Mouse (Mus musculus) forebrain, embryonic 11.5 days (tissue): ENCODE measurements around the gene Meltf. TPM values are rescaled to one million over a fixed set of nuclear protein-coding genes. Genes with fewer than 3 reads are reported as not detected.

Experiments used
- ATAC-seq: fragments of 200-750 bp; cut with Nextera tagmentation; replicated peaks from 2 replicates; pipeline ENCODE4 v1.8.0; 2017; ENCODE audit warnings: moderate TSS enrichment; ENCODE audit not compliant: low FRiP score
- DNase-seq: peaks from one replicate; pipeline ENCODE4 v3.0.0-alpha.2; 2017; ENCODE audit warnings: low spot score
- H3K27ac ChIP-seq: fragments of 300-500 bp; sonication (generic); 2 replicates; pipeline ENCODE4 v1.5.1; 2014; ENCODE audit warnings: low read depth, low read length
- H3K27me3 ChIP-seq: fragments of 300-500 bp; sonication (generic); 2 replicates; pipeline ENCODE4 v1.6.1; 2014; ENCODE audit warnings: mild to moderate bottlenecking, low read length, mixed read lengths; ENCODE audit not compliant: control insufficient read depth, insufficient read depth
- H3K36me3 ChIP-seq: fragments of 300-500 bp; sonication (generic); 2 replicates; pipeline ENCODE4 v1.6.1; 2014; ENCODE audit warnings: mild to moderate bottlenecking, low read length, moderate library complexity, mixed read lengths; ENCODE audit not compliant: control insufficient read depth, insufficient read depth
- H3K4me1 ChIP-seq: fragments of 300-500 bp; sonication (generic); replicated peaks from 2 replicates; pipeline ENCODE4 v1.6.1; 2014; ENCODE audit warnings: low read length, mixed read lengths; ENCODE audit not compliant: control insufficient read depth, insufficient read depth
- H3K4me2 ChIP-seq: fragments of 300-500 bp; sonication (generic); 2 replicates; pipeline ENCODE4 v1.6.1; 2014; ENCODE audit warnings: low read depth, mild to moderate bottlenecking, low read length, moderate library complexity, mixed read lengths; ENCODE audit not compliant: severe bottlenecking
- H3K4me3 ChIP-seq: fragments of 300-500 bp; sonication (generic); 2 replicates; pipeline ENCODE4 v1.5.1; 2014; ENCODE audit warnings: low read depth, low read length
- H3K9ac ChIP-seq: fragments of 300-500 bp; sonication (generic); 2 replicates; pipeline ENCODE4 v1.6.1; 2014; ENCODE audit warnings: low read length
- H3K9me3 ChIP-seq: fragments of 300-500 bp; sonication (generic); 2 replicates; pipeline ENCODE4 v1.6.1; 2016; ENCODE audit warnings: low read length, mixed read lengths; ENCODE audit not compliant: control insufficient read depth
- WGBS: fragments of 180-500 bp; shearing (Covaris S2); extraction: QIAGEN DNeasy Blood & Tissue Kit; methylation state at CpG from one replicate; pipeline ENCODE4 v1.1.7; 2014; 5-methylcytosine and 5-hydroxymethylcytosine counted together
- polyA plus RNA-seq: library from polyadenylated mRNA; unstranded; fragments of >200 nt; fragmentation: Nextera tagmentation; extraction: Ambion mirVana; gene quantifications from 2 replicates; pipeline ENCODE4 v1.2.1, GENCODE M21; 2014

Meltf gene
- polyA plus RNA-seq, 1 experiment from 2014 or later: not detected

- Histone ChIP-seq H3K4me2 (no peak overlapping the region), H3K27ac (no peak overlapping the region), H3K36me3 (no peaks in the 10 kb centered on the region), H3K4me3 (no peak overlapping the region), H3K27me3 (no peaks in the 10 kb centered on the region), H3K4me1 (no peaks in the 10 kb centered on the region), H3K9me3 (no peaks in the 10 kb centered on the region), H3K9ac (no peak overlapping the region)
- ATAC-seq (no peak), DNase-seq (no peak)
- 90% methylated on average over 6 of the region's 6 CpGs for WGBS
Measured at GRCm38 (mm10) chr16:31924368-31924767, 45.8 kb downstream of the Meltf start.

GRCm38 (mm10) chr16:31926091-31926490 lies 47.5 kb downstream of the Meltf start:
- WGBS: 79% methylated on average over 6 of the region's 6 CpGs
- DNase-seq (no peak), ATAC-seq (no peak)
- H3K36me3 ChIP-seq: no peaks in the 10 kb centered on the region
- no peak overlapping the region for H3K27ac ChIP-seq
- H3K4me2 ChIP-seq: no peak overlapping the region
- H3K4me1 ChIP-seq: no peaks in the 10 kb centered on the region
- no peak overlapping the region for H3K4me3 ChIP-seq
- no peaks in the 10 kb centered on the region for H3K27me3 ChIP-seq
- no peak overlapping the region for H3K9ac ChIP-seq
- H3K9me3 ChIP-seq: no peaks in the 10 kb centered on the region

- WGBS: 82% methylated on average over 13 of the region's 13 CpGs
- ATAC-seq (no peak), DNase-seq (no peak)
- Histone ChIP-seq H3K9me3 (no peaks in the 10 kb centered on the region), H3K4me1 (no peaks in the 10 kb centered on the region; the same call in 1 of the 2 replicates), H3K4me2 (no peak overlapping the region), H3K27ac (no peak overlapping the region), H3K36me3 (no peaks in the 10 kb centered on the region), H3K4me3 (no peak overlapping the region), H3K9ac (no peak overlapping the region), H3K27me3 (0 out of 2 replicates have a peak, but pooled peaks cover 2% of the 10 kb centered on the region)
Measured at GRCm38 (mm10) chr16:31926547-31927182, 48.1 kb downstream of the Meltf start.

GRCm38 (mm10) chr16:31927412-31927811 lies 48.8 kb downstream of the Meltf start:
- Histone ChIP-seq H3K4me1 (peaks cover 2% of the 10 kb centered on the region; the same call in 1 of the 2 replicates), H3K9me3 (no peaks in the 10 kb centered on the region), H3K4me2 (no peak overlapping the region), H3K36me3 (no peaks in the 10 kb centered on the region), H3K4me3 (no peak overlapping the region), H3K27me3 (0 out of 2 replicates have a peak, but pooled peaks cover 2% of the 10 kb centered on the region), H3K27ac (no peak overlapping the region), H3K9ac (no peak overlapping the region)
- WGBS: 90% methylated on average over 5 of the region's 5 CpGs
- no peak for DNase-seq
- ATAC-seq: no peak

- ATAC-seq (no peak), DNase-seq (no peak)
- Histone ChIP-seq H3K36me3 (no peaks in the 10 kb centered on the region), H3K27ac (no peak overlapping the region), H3K4me2 (no peak overlapping the region), H3K9ac (no peak overlapping the region), H3K27me3 (peaks cover 26% of the 10 kb centered on the region), H3K9me3 (no peaks in the 10 kb centered on the region), H3K4me1 (peaks cover 19% of the 10 kb centered on the region; the same call in 1 of the 2 replicates), H3K4me3 (no peak overlapping the region)
- WGBS: 66% methylated on average over 17 of the region's 17 CpGs
Measured at GRCm38 (mm10) chr16:31931330-31931729, 52.7 kb downstream of the Meltf start.

GRCm38 (mm10) chr16:31932255-31932654 lies 53.6 kb downstream of the Meltf start:
- Histone ChIP-seq H3K27ac (no peak overlapping the region), H3K4me1 (peaks cover 19% of the 10 kb centered on the region; the same call in 1 of the 2 replicates), H3K9me3 (no peaks in the 10 kb centered on the region), H3K9ac (no peak overlapping the region; the same call in 1 of the 2 replicates), H3K36me3 (no peaks in the 10 kb centered on the region), H3K4me2 (no peak overlapping the region; the same call in 1 of the 2 replicates), H3K4me3 (no peak overlapping the region), H3K27me3 (peaks cover 26% of the 10 kb centered on the region)
- ATAC-seq (no peak; the same call in 1 of the 2 replicates), DNase-seq (no peak)
- 27% methylated on average over 5 of the region's 5 CpGs for WGBS

GRCm38 (mm10) chr16:31932840-31933697 lies 54.5 kb downstream of the Meltf start:
- Histone ChIP-seq H3K36me3 (no peaks in the 10 kb centered on the region), H3K9me3 (no peaks in the 10 kb centered on the region), H3K27ac (peak overlapping the region; percentile 37), H3K4me3 (peak overlapping the region; percentile 33), H3K9ac (peak overlapping the region; percentile 50), H3K27me3 (peaks cover 26% of the 10 kb centered on the region), H3K4me1 (peaks cover 19% of the 10 kb centered on the region; the same call in 1 of the 2 replicates), H3K4me2 (peak overlapping the region; percentile 48)
- DNase-seq: peak; percentile 95
- peak; percentile 93 for ATAC-seq
- WGBS: 1% methylated on average over 50 of the region's 50 CpGs

- Histone ChIP-seq H3K36me3 (no peaks in the 10 kb centered on the region), H3K4me1 (peaks cover 19% of the 10 kb centered on the region; the same call in 1 of the 2 replicates), H3K4me3 (peak within 1 kb of the TSS; percentile 33), H3K27me3 (peaks cover 26% of the 10 kb centered on the region), H3K27ac (peak within 1 kb of the TSS; percentile 37), H3K9me3 (no peaks in the 10 kb centered on the region), H3K4me2 (peak within 1 kb of the TSS; percentile 48), H3K9ac (peak within 1 kb of the TSS; percentile 50)
- no peak for ATAC-seq
- WGBS: 7% methylated on average over 42 of the region's 42 CpGs
- DNase-seq: peak; percentile 68
Measured at GRCm38 (mm10) chr16:31933751-31934549, 55.3 kb downstream of the Meltf start, which contains the start of gene Pigz. Pigz (plus strand) TSS chr16:31933851.
